Mouse (Mus musculus) olfactory bulb, adult 2 months (tissue): Measurements from ENCODE around the gene Col27a1.

Experiments
- CTCF ChIP-seq: fragments of 200-500 bp; IDR thresholded peaks from 2 replicates; pipeline ENCODE4 v1.5.1; 2012; ENCODE audit warnings: low read depth, mild to moderate bottlenecking, low read length, moderate library complexity; ENCODE audit not compliant: insufficient read depth
- POLR2A ChIP-seq: fragments of 200-500 bp; IDR thresholded peaks from 2 replicates; pipeline ENCODE4 v1.6.1; 2012; ENCODE audit warnings: mild to moderate bottlenecking, low read depth, low read length, moderate library complexity; ENCODE audit not compliant: insufficient read depth

DNA sequence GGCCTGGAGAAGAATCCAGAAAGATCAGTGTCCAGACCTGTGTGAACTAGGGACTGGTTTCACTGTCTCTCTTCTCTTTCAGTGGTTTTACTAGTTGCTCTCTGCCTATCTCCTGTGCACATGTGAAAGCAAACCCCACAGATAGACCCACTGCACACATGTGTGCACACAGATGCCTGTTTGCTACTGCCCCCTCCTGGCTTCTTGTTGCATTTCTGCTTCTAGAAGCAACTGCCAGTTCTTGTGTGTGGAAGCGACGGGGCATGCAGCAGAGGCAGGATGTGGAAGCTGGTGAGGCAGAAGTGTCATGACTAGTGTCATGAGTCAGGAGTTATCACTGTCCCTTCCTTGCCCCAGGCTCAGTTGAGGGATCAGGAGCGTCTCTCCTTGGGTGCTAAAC lies 158.1 kb downstream of the Col27a1 start:
- TF ChIP-seq CTCF: no peak
- no peak for TF ChIP-seq POLR2A
